ENCODE assay signal across 9 mouse cellular contexts in the genomic region with DNA sequence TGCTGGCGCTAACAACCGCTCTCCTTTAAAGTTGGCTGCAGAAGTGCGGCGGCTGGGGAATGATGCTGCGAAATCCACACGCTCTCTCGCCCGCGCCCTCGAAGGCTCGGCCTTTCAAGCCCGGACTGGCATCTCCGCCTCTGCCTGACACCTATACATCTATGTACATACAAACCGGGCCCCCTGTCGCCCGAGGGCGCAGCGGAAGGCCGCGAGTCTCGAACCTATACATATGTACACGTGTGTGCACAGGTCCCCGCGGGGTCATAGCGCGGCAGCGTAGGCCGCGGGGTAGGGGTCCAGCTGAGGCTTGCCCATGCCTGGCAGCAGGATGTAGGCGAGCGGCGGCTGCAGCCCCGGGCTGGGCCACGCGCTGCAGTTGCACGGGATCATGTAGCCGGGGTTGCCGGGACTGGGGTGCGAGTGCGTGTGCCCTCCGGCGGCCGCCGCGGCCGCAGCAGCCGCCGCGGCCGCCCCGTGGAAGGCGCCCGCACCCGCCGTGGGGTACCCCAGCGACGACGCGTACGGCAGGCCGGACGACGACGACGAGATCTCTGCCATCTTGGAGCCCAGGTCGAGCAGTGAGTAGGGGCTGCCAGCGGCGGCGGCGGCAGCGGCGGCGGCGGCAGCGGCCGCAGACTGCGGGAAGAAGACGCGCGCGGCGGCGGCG. TPM values are rescaled to one million over a fixed set of nuclear protein-coding genes. Genes with fewer than 3 reads are reported as not detected.
DNase-seq lines count a peak whose midpoint lies in the region; ATAC-seq and TF ChIP-seq lines count a peak whose summit lies in the region.
"Had no signal": no experiment of that assay in that cellular context is flagged by ENCODE, and none has a peak within 500 bp of the region (broad histone marks: within the 10 kb centered on the region; RNA-seq: fewer than 3 reads in every experiment).

No protein-coding gene starts in this region.

- no peak for TF ChIP-seq POLR2A in cortical plate, adult 2 months (IDR thresholded peaks at IDR 0.05; ENCODE audit: extremely low read depth, insufficient read depth, low read length)

- H3K9ac ChIP-seq in liver, embryonic 11.5 days (ENCODE audit: low read depth, low read length) = no peak overlapping the region
- peak overlapping the region; percentile 81 for H3K9ac ChIP-seq in hindbrain, embryonic 12.5 days
- H3K9ac ChIP-seq: liver, embryonic 14.5 days had no signal

- peak overlapping the region; percentile 54 for H3K4me3 ChIP-seq in liver, embryonic 11.5 days (ENCODE audit: low read depth, low read length)
- peak overlapping the region; percentile 15 for H3K4me3 ChIP-seq in cortical plate, adult 2 months (ENCODE audit: insufficient read depth, low read length)
- peak overlapping the region; percentile 63 for H3K4me3 ChIP-seq in hindbrain, embryonic 12.5 days
- peak overlapping the region; percentile 92 for H3K4me3 ChIP-seq in midbrain, embryonic 10.5 days

- H3K9me3 ChIP-seq in liver, embryonic 11.5 days (ENCODE audit: control insufficient read depth, low read length) = no peaks in the 10 kb centered on the region
- H3K9me3 ChIP-seq in hindbrain, embryonic 12.5 days (replicated peaks) = no peaks in the 10 kb centered on the region
- H3K9me3 ChIP-seq in midbrain, embryonic 10.5 days (replicated peaks) = no peaks in the 10 kb centered on the region

- DNase-seq in liver, embryonic 11.5 days (ENCODE audit: low spot score) = peak; percentile 56
- no peak for DNase-seq in liver
- peak; percentile 71 for DNase-seq in midbrain, embryonic 10.5 days (ENCODE audit: low spot score)
- DNase-seq in layer of hippocampus, postnatal 14 days (ENCODE audit: low spot score in 2 of 2) = no peak
- DNase-seq in adrenal gland, postnatal 36 days = no peak
- no peak for DNase-seq in urinary bladder, postnatal 25 days (ENCODE audit: low spot score)

- peak overlapping the region; percentile 85 for H3K4me2 ChIP-seq in liver, embryonic 11.5 days
- H3K4me2 ChIP-seq in hindbrain, embryonic 12.5 days (replicated peaks) = peak overlapping the region; percentile 73

- no peak for TF ChIP-seq CTCF in cortical plate, adult 2 months (IDR thresholded peaks at IDR 0.05; ENCODE audit: extremely low read depth, insufficient read depth, low read length)

- ATAC-seq in liver, embryonic 11.5 days (replicated peaks; ENCODE audit: low FRiP score) = no peak
- ATAC-seq in hindbrain, embryonic 12.5 days (ENCODE audit: low FRiP score) = no peak

- no peaks in the 10 kb centered on the region for H3K36me3 ChIP-seq in liver, embryonic 11.5 days (ENCODE audit: control insufficient read depth, insufficient read depth, low read length)
- H3K36me3 ChIP-seq in hindbrain, embryonic 12.5 days = no peaks in the 10 kb centered on the region
- peaks cover 22% of the 10 kb centered on the region for H3K36me3 ChIP-seq in midbrain, embryonic 10.5 days

- WGBS in liver, embryonic 11.5 days = 1% methylated on average over 73 of the region's 84 CpGs
- WGBS in hindbrain, embryonic 12.5 days = under 1% methylated on average over 84 of the region's 84 CpGs
- WGBS in midbrain, embryonic 10.5 days = under 1% methylated on average over 82 of the region's 84 CpGs

- peaks cover 95% of the 10 kb centered on the region for H3K27me3 ChIP-seq in liver, embryonic 11.5 days (replicated peaks; ENCODE audit: control insufficient read depth, insufficient read depth, low read length)
- H3K27me3 ChIP-seq in hindbrain, embryonic 12.5 days = peaks cover 61% of the 10 kb centered on the region
- H3K27me3 ChIP-seq in midbrain, embryonic 10.5 days (ENCODE audit: low read depth, poor library complexity, severe bottlenecking) = peaks cover 83% of the 10 kb centered on the region

- peaks cover 5% of the 10 kb centered on the region; the same call in 1 of the 2 replicates for H3K4me1 ChIP-seq in liver, embryonic 11.5 days (replicated peaks; ENCODE audit: control insufficient read depth, insufficient read depth, low read length)
- no peaks in the 10 kb centered on the region for H3K4me1 ChIP-seq in cortical plate, adult 2 months (ENCODE audit: control insufficient read depth, insufficient read depth, low read length)
- H3K4me1 ChIP-seq in hindbrain, embryonic 12.5 days = peaks cover 42% of the 10 kb centered on the region
- peaks cover 78% of the 10 kb centered on the region for H3K4me1 ChIP-seq in midbrain, embryonic 10.5 days

- H3K27ac ChIP-seq in liver, embryonic 11.5 days (ENCODE audit: low read depth, low read length) = no peak overlapping the region
- H3K27ac ChIP-seq in cortical plate, adult 2 months (ENCODE audit: insufficient read depth, low read length) = peak overlapping the region; percentile 22
- peak overlapping the region; percentile 83 for H3K27ac ChIP-seq in hindbrain, embryonic 12.5 days
- H3K27ac ChIP-seq in midbrain, embryonic 10.5 days (replicated peaks) = peak overlapping the region; percentile 97
- H3K27ac ChIP-seq: liver, embryonic 14.5 days had no signal

RNA-seq across cellular contexts. Expression of a gene that starts 2.2 kb away (rescaled TPM):
- 0.08 and 0.12 TPM in 2 replicates for polyA plus RNA-seq in liver, embryonic 11.5 days (2014; fragmentation: Nextera tagmentation; extraction: Ambion mirVana)
- polyA plus RNA-seq in cortical plate, adult 2 months (2012; rRNA removed) = 8.5 and 9.6 TPM in 2 replicates
- 16.2 TPM in 2 replicates for polyA plus RNA-seq in hindbrain, embryonic 12.5 days (2016; fragmentation: Nextera tagmentation; extraction: Ambion mirVana)
- 11.1 and 12.3 TPM in 2 replicates for polyA plus RNA-seq in midbrain, embryonic 10.5 days (2016; fragmentation: Nextera tagmentation; extraction: Ambion mirVana)
- 1 to 10 TPM; 9.1 to 9.7 TPM for total RNA-seq in layer of hippocampus, postnatal 14 days (2021)
- under 1 TPM in 1 of 2 experiments, not detected in 1; 0.10 TPM for total RNA-seq in adrenal gland, postnatal 36 days (2021)
- polyA plus RNA-seq: liver, embryonic 14.5 days had no signal

RNA-seq across cellular contexts. Expression of a gene that starts 32.1 kb away (rescaled TPM):
- polyA plus RNA-seq in liver, embryonic 11.5 days (2014; fragmentation: Nextera tagmentation; extraction: Ambion mirVana) = not detected in 2 replicates
- polyA plus RNA-seq in cortical plate, adult 2 months (2012; rRNA removed) = not detected in 2 replicates
- not detected in 2 replicates for polyA plus RNA-seq in hindbrain, embryonic 12.5 days (2016; fragmentation: Nextera tagmentation; extraction: Ambion mirVana)
- not detected in 2 replicates for polyA plus RNA-seq in midbrain, embryonic 10.5 days (2016; fragmentation: Nextera tagmentation; extraction: Ambion mirVana)
- total RNA-seq in layer of hippocampus, postnatal 14 days (2021) = not detected
- not detected for total RNA-seq in adrenal gland, postnatal 36 days (2021)
- polyA plus RNA-seq: liver, embryonic 14.5 days had no signal

Comparison
In these comparisons a context has a peak if more than half of its experiments do, and no peak if none do; other contexts are left out.
1. DNase-seq: peak in liver, embryonic 11.5 days (single experiment) and midbrain, embryonic 10.5 days (single experiment); none in liver (single experiment), layer of hippocampus, postnatal 14 days (0 of 2), adrenal gland, postnatal 36 days (0 of 2) and urinary bladder, postnatal 25 days (single experiment).
2. H3K4me3 ChIP-seq: peak in every context shown above with its lines; median percentile 92 in midbrain, embryonic 10.5 days; 63 in hindbrain, embryonic 12.5 days; 54 in liver, embryonic 11.5 days; 15 in cortical plate, adult 2 months.